Mouse (Mus musculus) right cerebral cortex, postnatal 14 days (tissue): ENCODE data around the gene Tcp11.

Experiments used
- DNase-seq: peaks from one replicate; pipeline ENCODE4 v3.0.0; 2022

Tcp11 gene

GRCm38 (mm10) chr17:28080045-28080816, at the start of gene Tcp11:
Gene Tcp11, minus strand, starts transcription at chr17:28080639.
- peak; percentile 64 for DNase-seq

- no peak for DNase-seq
Measured at GRCm38 (mm10) chr17:28129796-28130195, 49.4 kb upstream of the Tcp11 start.

GRCm38 (mm10) chr17:28124368-28124767, 43.9 kb upstream of the Tcp11 start:
- DNase-seq, result no peak

GRCm38 (mm10) chr17:28123627-28124026, 43.2 kb upstream of the Tcp11 start:
- no peak for DNase-seq

GRCm38 (mm10) chr17:28122949-28123348, 42.5 kb upstream of the Tcp11 start:
- no peak for DNase-seq

GRCm38 (mm10) chr17:28120460-28120859, 40.0 kb upstream of the Tcp11 start:
- DNase-seq, result no peak

GRCm38 (mm10) chr17:28117451-28118209, 37.2 kb upstream of the Tcp11 start:
- no peak for DNase-seq

GRCm38 (mm10) chr17:28116335-28116734, 35.9 kb upstream of the Tcp11 start:
- DNase-seq, result no peak

- DNase-seq, result no peak
Measured at GRCm38 (mm10) chr17:28112266-28112665, 31.8 kb upstream of the Tcp11 start.

GRCm38 (mm10) chr17:28107275-28107674, 26.8 kb upstream of the Tcp11 start:
- no peak for DNase-seq

GRCm38 (mm10) chr17:28106352-28106751, 25.9 kb upstream of the Tcp11 start:
- DNase-seq, result peak; percentile 21

- DNase-seq, result no peak
Measured at GRCm38 (mm10) chr17:28104416-28104815, 24.0 kb upstream of the Tcp11 start.

- DNase-seq, result no peak
Measured at GRCm38 (mm10) chr17:28101902-28102319, 21.5 kb upstream of the Tcp11 start.

- no peak for DNase-seq
Measured at GRCm38 (mm10) chr17:28101284-28101887, 20.9 kb upstream of the Tcp11 start.

- no peak for DNase-seq
Measured at GRCm38 (mm10) chr17:28100669-28101068, 20.2 kb upstream of the Tcp11 start.

- DNase-seq, result no peak
Measured at GRCm38 (mm10) chr17:28099086-28099485, 18.6 kb upstream of the Tcp11 start.

- no peak for DNase-seq
Measured at GRCm38 (mm10) chr17:28097308-28097707, 16.9 kb upstream of the Tcp11 start.

- DNase-seq, result no peak
Measured at GRCm38 (mm10) chr17:28096418-28096817, 16.0 kb upstream of the Tcp11 start.

- no peak for DNase-seq
Measured at GRCm38 (mm10) chr17:28093837-28094236, 13.4 kb upstream of the Tcp11 start.

- no peak for DNase-seq
Measured at GRCm38 (mm10) chr17:28092297-28092696, 11.9 kb upstream of the Tcp11 start.

- DNase-seq, result no peak
Measured at GRCm38 (mm10) chr17:28088718-28089117, 8.3 kb upstream of the Tcp11 start.

- no peak for DNase-seq
Measured at GRCm38 (mm10) chr17:28087430-28087829, 7.0 kb upstream of the Tcp11 start.

- DNase-seq, result peak; percentile 96
Measured at GRCm38 (mm10) chr17:28084964-28085363, 4.5 kb upstream of the Tcp11 start.

- no peak for DNase-seq
Measured at GRCm38 (mm10) chr17:28084395-28084905, 4.0 kb upstream of the Tcp11 start.
